Mouse (Mus musculus) forebrain, postnatal 0 days (tissue): ENCODE data around the gene Art3. TPM values are rescaled to one million over a fixed set of nuclear protein-coding genes. Genes with fewer than 3 reads are reported as not detected.
A peak's percentile ranks its signal among the peaks of the same experiment; 100 is the strongest.

Source experiments
- ATAC-seq: fragments of 200-750 bp; cut with Nextera tagmentation; 2 replicates; pipeline ENCODE4 v1.8.0; 2017; ENCODE audit warnings: mild to moderate bottlenecking, moderate library complexity
- DNase-seq: peaks from one replicate; pipeline ENCODE4 v3.0.0-alpha.2; 2015
- H3K27ac ChIP-seq: fragments of 300-500 bp; sonication (generic); 2 replicates; pipeline ENCODE4 v1.5.1; 2014; ENCODE audit warnings: low read depth, mild to moderate bottlenecking, antibody characterized with exemption, low read length, moderate library complexity, mixed read lengths
- H3K27me3 ChIP-seq: fragments of 300-500 bp; sonication (generic); 2 replicates; pipeline ENCODE4 v1.6.1; 2014; ENCODE audit warnings: mild to moderate bottlenecking, low read length, mixed read lengths; ENCODE audit not compliant: insufficient read depth
- H3K36me3 ChIP-seq: fragments of 300-500 bp; sonication (generic); 2 replicates; pipeline ENCODE4 v1.6.1; 2014; ENCODE audit warnings: mild to moderate bottlenecking, moderate library complexity; ENCODE audit not compliant: insufficient read depth
- H3K4me1 ChIP-seq: fragments of 300-500 bp; sonication (generic); 2 replicates; pipeline ENCODE4 v1.6.1; 2014; ENCODE audit warnings: antibody characterized with exemption; ENCODE audit not compliant: insufficient read depth
- H3K4me2 ChIP-seq: fragments of 300-500 bp; sonication (generic); 2 replicates; pipeline ENCODE4 v1.6.1; 2014; ENCODE audit warnings: low read depth, mild to moderate bottlenecking, moderate library complexity
- H3K4me3 ChIP-seq: fragments of 300-500 bp; sonication (generic); 2 replicates; pipeline ENCODE4 v1.5.1; 2014; ENCODE audit warnings: low read depth, low read length, mixed read lengths
- H3K9ac ChIP-seq: fragments of 300-500 bp; sonication (generic); 2 replicates; pipeline ENCODE4 v1.6.1; 2014; ENCODE audit warnings: mild to moderate bottlenecking
- H3K9me3 ChIP-seq: fragments of 300-500 bp; sonication (generic); 2 replicates; pipeline ENCODE4 v1.6.1; 2016; ENCODE audit warnings: low read length
- CTCF ChIP-seq: sonication (generic); IDR thresholded peaks from 2 replicates; pipeline ENCODE4 v1.5.1; 2016; ENCODE audit warnings: antibody characterized with exemption, control low read depth, low read depth
- WGBS: fragments of 180-500 bp; shearing (Covaris S2); extraction: QIAGEN DNeasy Blood & Tissue Kit; methylation state at CpG from one replicate; pipeline ENCODE4 v1.1.7; 2014; 5-methylcytosine and 5-hydroxymethylcytosine counted together
- polyA plus RNA-seq: library from polyadenylated mRNA; unstranded; fragments of >200 nt; fragmentation: Nextera tagmentation; extraction: Ambion mirVana; gene quantifications from 2 replicates; pipeline ENCODE4 v1.2.1, GENCODE M21; 2015
- total RNA-seq: library from RNA; depleted of rRNA; stranded (reverse); fragments of >200 nt; gene quantifications from 2 replicates; pipeline ENCODE4 v1.2.3, GENCODE M21; 2014

The Art3 gene
- total and polyA plus RNA-seq, 2 experiments from 2014 or later, result 3.5 to 8.0 TPM

DNA sequence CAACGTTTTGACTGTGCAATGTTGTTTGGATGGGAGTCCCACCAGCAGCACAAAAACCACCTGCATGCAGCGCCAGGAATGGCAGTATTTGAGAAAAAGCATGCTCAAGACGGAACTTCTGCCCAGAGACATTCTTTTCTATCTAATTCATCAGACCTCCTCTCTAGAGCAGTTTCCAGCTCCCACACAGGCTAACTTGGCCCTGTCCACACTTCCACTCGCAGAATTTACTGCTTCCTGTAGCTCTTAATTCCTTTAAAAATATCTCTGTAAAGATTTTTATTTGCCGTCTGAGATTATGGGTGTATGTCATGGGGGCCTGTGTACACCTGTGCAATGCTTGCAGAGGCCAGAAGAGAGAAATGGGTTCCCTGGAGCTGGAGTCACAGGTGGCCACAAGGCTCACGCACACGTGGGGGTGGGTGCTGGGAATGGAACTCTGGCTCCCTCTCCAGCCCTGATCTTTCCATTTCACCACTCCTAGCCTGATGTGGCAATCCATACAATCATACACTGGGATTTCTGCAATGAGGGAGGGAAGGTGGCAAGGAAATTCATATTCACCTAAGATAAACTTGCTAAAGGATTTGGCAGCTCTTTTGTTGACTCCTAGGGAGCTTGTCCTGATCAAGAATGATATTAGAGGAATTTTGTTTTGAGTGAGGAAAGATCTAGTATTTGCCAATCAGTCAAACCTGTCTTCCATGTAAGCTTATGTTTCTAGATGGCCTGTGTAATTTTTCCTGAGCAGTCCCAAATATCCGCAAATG, 9.8 kb upstream of the Art3 start:
- Histone ChIP-seq H3K9me3 (no peaks in the 10 kb centered on the region), H3K27me3 (no peaks in the 10 kb centered on the region; the same call in 1 of the 2 replicates), H3K36me3 (no peaks in the 10 kb centered on the region), H3K9ac (no peak overlapping the region), H3K4me3 (no peak overlapping the region), H3K27ac (no peak overlapping the region), H3K4me1 (no peaks in the 10 kb centered on the region), H3K4me2 (no peak overlapping the region)
- DNase-seq, result no peak
- no peak for ATAC-seq
- TF ChIP-seq CTCF, result no peak
- WGBS, result 68% methylated on average over 8 of the region's 8 CpGs

DNA sequence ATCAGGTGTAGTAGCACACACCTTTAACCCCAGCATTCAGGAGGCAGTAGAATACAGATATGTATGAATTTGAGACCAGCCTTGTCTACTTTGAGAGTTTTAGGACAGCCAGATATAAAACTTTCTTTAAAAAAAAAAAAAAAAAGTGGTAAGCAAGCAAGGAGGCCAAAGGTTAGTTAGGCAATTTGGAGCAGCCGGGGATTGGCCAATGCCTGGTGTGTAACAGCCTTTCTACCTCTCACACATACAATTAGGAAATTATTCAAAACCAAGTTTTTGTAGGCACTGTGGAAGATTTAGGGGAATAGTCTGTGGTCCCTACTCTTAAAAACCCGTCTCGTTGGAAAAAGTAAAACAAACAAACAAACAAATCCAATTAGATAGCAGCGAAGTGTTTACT, 9.0 kb upstream of the Art3 start:
- Histone ChIP-seq H3K9me3 (no peaks in the 10 kb centered on the region), H3K27me3 (no peaks in the 10 kb centered on the region; the same call in 1 of the 2 replicates), H3K4me3 (no peak overlapping the region), H3K27ac (no peak overlapping the region), H3K4me2 (no peak overlapping the region), H3K4me1 (no peaks in the 10 kb centered on the region), H3K9ac (no peak overlapping the region), H3K36me3 (no peaks in the 10 kb centered on the region)
- DNase-seq (no peak), ATAC-seq (no peak)
- no peak for TF ChIP-seq CTCF
- 91% methylated on average over 4 of the region's 4 CpGs for WGBS

DNA sequence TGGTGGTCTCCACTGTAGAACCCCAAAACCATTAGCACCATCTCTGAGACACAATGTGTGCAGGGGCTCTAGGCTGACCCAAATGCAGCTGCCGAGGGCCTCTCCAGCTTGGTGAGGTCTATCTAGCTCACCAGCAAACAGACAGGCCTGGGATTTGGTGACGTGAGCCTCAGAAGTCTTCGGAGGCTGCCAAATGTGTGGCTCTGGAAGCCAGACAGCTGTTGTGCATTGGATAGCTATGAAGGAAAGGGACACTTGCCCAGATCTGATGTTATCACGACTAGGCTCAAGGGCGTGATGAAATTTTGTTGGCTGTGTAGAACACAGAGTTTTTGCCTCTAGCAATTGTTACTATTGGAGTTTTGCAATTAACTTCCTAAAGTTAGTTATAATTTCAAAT, 8.4 kb upstream of the Art3 start:
- no peak for ATAC-seq
- TF ChIP-seq CTCF, result no peak
- Histone ChIP-seq H3K27ac (no peak overlapping the region), H3K27me3 (no peaks in the 10 kb centered on the region; the same call in 1 of the 2 replicates), H3K4me1 (no peaks in the 10 kb centered on the region), H3K4me2 (no peak overlapping the region), H3K9ac (no peak overlapping the region), H3K36me3 (no peaks in the 10 kb centered on the region), H3K4me3 (no peak overlapping the region), H3K9me3 (no peaks in the 10 kb centered on the region)
- WGBS, result 70% methylated on average over 5 of the region's 5 CpGs
- peak; percentile 3 for DNase-seq

DNA sequence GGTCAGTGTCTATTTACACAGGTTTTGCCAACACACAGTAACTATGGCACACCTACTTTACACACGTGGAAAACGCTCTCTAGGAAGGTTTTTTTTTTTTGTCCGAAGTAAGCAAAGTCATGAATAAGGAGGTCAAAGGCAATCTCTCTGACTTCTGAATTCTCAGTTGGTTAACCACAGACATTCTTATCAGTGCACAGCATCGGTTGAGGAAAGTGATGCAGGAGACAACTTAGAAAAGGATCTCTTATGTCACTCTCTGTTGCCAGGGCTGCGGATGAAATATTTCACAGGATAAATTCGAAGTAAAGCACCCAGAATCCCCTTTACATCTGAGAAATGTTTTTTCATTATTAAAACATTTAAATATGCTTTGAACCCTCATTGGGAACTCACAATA, 4.3 kb upstream of the Art3 start:
- Histone ChIP-seq H3K27me3 (no peaks in the 10 kb centered on the region; the same call in 1 of the 2 replicates), H3K4me3 (no peak overlapping the region), H3K4me2 (no peak overlapping the region), H3K9me3 (no peaks in the 10 kb centered on the region), H3K4me1 (no peaks in the 10 kb centered on the region), H3K36me3 (no peaks in the 10 kb centered on the region), H3K27ac (no peak overlapping the region), H3K9ac (no peak overlapping the region)
- no peak for DNase-seq
- no peak for ATAC-seq
- 85% methylated on average over 6 of the region's 6 CpGs for WGBS
- no peak for TF ChIP-seq CTCF

DNA sequence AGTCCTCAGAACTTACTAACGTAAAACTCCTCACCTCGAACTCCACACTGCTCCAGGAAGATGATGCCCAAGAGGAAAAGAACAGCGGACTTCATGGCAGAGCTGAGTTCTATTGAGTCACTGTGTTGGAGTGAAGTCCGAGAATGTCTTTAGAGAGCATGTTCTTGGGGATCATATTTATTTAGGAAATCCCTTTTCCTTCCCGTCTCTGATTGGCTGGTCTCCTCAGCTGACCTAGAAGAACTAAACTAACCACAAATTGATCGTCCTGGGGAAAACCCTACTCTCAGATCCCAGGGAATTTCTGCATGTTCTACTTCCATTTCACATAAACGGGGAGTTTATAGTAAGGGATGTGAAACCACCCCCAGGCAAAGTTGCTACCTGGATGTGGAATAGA, 3.7 kb upstream of the Art3 start, which contains the start of gene Cxcl9:
Gene Cxcl9 (minus strand): TSS at position 151 of the 400 bp plus-strand sequence.
- Histone ChIP-seq H3K27ac (no peak within 1 kb of the TSS), H3K9ac (no peak within 1 kb of the TSS), H3K4me1 (no peaks in the 10 kb centered on the region), H3K4me2 (no peak within 1 kb of the TSS), H3K9me3 (no peaks in the 10 kb centered on the region), H3K4me3 (no peak within 1 kb of the TSS), H3K36me3 (no peaks in the 10 kb centered on the region), H3K27me3 (no peaks in the 10 kb centered on the region; the same call in 1 of the 2 replicates)
- ATAC-seq (no peak), DNase-seq (no peak)
- no peak for TF ChIP-seq CTCF
- 88% methylated on average over 7 of the region's 7 CpGs for WGBS

DNA sequence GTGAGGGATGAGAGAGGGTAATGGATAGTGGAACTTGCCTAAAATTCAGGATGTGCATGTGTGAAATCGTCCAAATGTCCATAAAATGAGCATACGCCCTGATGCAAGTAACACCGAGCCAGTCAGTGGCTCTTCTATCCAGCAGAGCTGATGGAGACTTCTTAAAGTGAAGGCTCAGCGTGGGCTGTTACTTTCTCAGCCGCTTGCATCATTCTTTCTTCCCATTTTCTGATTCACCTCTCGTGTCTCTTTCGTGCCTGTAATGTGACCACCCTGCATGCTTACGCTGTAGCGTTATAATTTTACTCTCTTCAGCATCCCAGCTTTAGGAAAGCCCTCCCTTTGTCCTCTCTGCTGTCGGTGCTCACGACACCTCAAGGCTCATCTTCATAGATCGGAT, 505 bp upstream of the Art3 start:
- ATAC-seq (no peak), DNase-seq (no peak)
- Histone ChIP-seq H3K4me2 (no peak overlapping the region), H3K4me3 (no peak overlapping the region), H3K9ac (no peak overlapping the region), H3K27me3 (no peaks in the 10 kb centered on the region), H3K36me3 (no peaks in the 10 kb centered on the region), H3K9me3 (no peaks in the 10 kb centered on the region), H3K27ac (no peak overlapping the region), H3K4me1 (no peaks in the 10 kb centered on the region)
- TF ChIP-seq CTCF, result no peak
- 91% methylated on average over 12 of the region's 12 CpGs for WGBS

DNA sequence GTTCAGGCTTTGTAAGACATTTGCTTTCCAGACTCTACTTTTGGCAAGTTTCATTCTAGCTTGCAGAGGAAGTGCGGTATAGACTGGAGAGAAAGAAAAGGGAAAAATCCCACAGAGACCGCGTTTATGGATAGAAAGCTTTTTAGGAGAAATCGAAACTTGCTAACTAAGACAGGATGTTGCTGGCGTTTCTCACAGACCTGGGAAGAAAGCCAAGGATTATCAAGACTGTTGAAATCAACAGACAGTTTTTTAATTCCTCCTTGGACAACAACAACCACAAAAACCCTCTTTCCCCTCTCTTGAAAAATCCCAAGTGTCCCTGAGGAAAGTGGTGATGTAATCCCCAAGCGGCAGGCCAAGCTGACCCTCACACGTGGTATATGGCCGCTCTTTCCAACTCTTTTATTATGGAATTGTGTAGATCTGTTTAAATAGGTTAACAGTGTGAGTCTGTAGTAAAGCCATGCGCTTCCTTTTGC, 773 bp downstream of the Art3 start:
- Histone ChIP-seq H3K27me3 (no peaks in the 10 kb centered on the region), H3K4me3 (no peak overlapping the region), H3K27ac (no peak overlapping the region), H3K36me3 (no peaks in the 10 kb centered on the region), H3K4me1 (no peaks in the 10 kb centered on the region), H3K9me3 (no peaks in the 10 kb centered on the region), H3K9ac (no peak overlapping the region), H3K4me2 (peak overlapping the region; percentile 30)
- 30% methylated on average over 9 of the region's 9 CpGs for WGBS
- no peak for TF ChIP-seq CTCF
- DNase-seq (peak; percentile 32), ATAC-seq (no peak)
